Mouse (Mus musculus): ENCODE data around the gene Siae.

Gene Siae

GRCm38 (mm10) chr9:37569231-37569835, 13.8 kb downstream of the Siae start:
- DNase-seq (ENCODE audit: low spot score): no peak

- no peak for DNase-seq (ENCODE audit: low spot score)
Measured at GRCm38 (mm10) chr9:37572204-37572876, 16.8 kb downstream of the Siae start.

- no peak for DNase-seq (ENCODE audit: low spot score)
Measured at GRCm38 (mm10) chr9:37576436-37576930, 21.0 kb downstream of the Siae start.

- no peak for DNase-seq (ENCODE audit: low spot score)
Measured at GRCm38 (mm10) chr9:37583594-37583993, 28.1 kb downstream of the Siae start.

- DNase-seq (ENCODE audit: low spot score): no peak
Measured at GRCm38 (mm10) chr9:37586718-37587117, 31.2 kb downstream of the Siae start.

- DNase-seq (ENCODE audit: low spot score): no peak
Measured at GRCm38 (mm10) chr9:37590381-37590780, 34.9 kb downstream of the Siae start.

GRCm38 (mm10) chr9:37592025-37592424, 36.5 kb downstream of the Siae start:
- DNase-seq (ENCODE audit: low spot score): no peak

- DNase-seq (ENCODE audit: low spot score): no peak
Measured at GRCm38 (mm10) chr9:37592633-37593032, 37.1 kb downstream of the Siae start.

GRCm38 (mm10) chr9:37593690-37594089, 38.2 kb downstream of the Siae start:
- DNase-seq (ENCODE audit: low spot score): no peak

- DNase-seq (ENCODE audit: low spot score): no peak
Measured at GRCm38 (mm10) chr9:37595570-37595969, 40.1 kb downstream of the Siae start.

- no peak for DNase-seq (ENCODE audit: low spot score)
Measured at GRCm38 (mm10) chr9:37598637-37599036, 43.1 kb downstream of the Siae start.

GRCm38 (mm10) chr9:37600538-37601205, 45.2 kb downstream of the Siae start:
- peak; percentile 5 for DNase-seq (ENCODE audit: low spot score)

GRCm38 (mm10) chr9:37605089-37605488, 49.6 kb downstream of the Siae start:
- DNase-seq (ENCODE audit: low spot score): no peak

GRCm38 (mm10) chr9:37609558-37609957, 54.1 kb downstream of the Siae start:
- no peak for DNase-seq (ENCODE audit: low spot score)

GRCm38 (mm10) chr9:37613182-37613910, 57.8 kb downstream of the Siae start, which contains the start of gene Spa17:
Gene Spa17 (minus strand): TSS chr9:37613722.
- peak; percentile 79 for DNase-seq (ENCODE audit: low spot score)

- no peak for DNase-seq (ENCODE audit: low spot score)
Measured at GRCm38 (mm10) chr9:37613911-37614280, 58.4 kb downstream of the Siae start.

- DNase-seq (ENCODE audit: low spot score): no peak
Measured at GRCm38 (mm10) chr9:37614316-37614715, 58.8 kb downstream of the Siae start.

- DNase-seq (ENCODE audit: low spot score): no peak
Measured at GRCm38 (mm10) chr9:37615220-37615619, 59.7 kb downstream of the Siae start.

- DNase-seq (ENCODE audit: low spot score): no peak
Measured at GRCm38 (mm10) chr9:37616770-37617169, 61.3 kb downstream of the Siae start.

GRCm38 (mm10) chr9:37621290-37621689, 65.8 kb downstream of the Siae start:
- no peak for DNase-seq (ENCODE audit: low spot score)

GRCm38 (mm10) chr9:37623981-37624380, 68.5 kb downstream of the Siae start:
- DNase-seq (ENCODE audit: low spot score): no peak

- no peak for DNase-seq (ENCODE audit: low spot score)
Measured at GRCm38 (mm10) chr9:37624502-37624901, 69.0 kb downstream of the Siae start.
